Mouse (Mus musculus): Measurements from ENCODE around the gene Zxdb. TPM values are rescaled to one million over a fixed set of nuclear protein-coding genes. Genes with fewer than 3 reads are reported as not detected.
"Not testable (repeated sequence)": the region's sequence is repeated elsewhere in the genome, so short reads cannot be mapped to it uniquely, and the experiment has no call there.

Zxdb gene
- total and polyA plus RNA-seq, 3 experiments, result 3.5 to 7.7 (median 7.0) TPM

GRCm38 (mm10) chrX:94689593-94689992 lies 34.8 kb upstream of the Zxdb start:
- H3K27ac ChIP-seq (ENCODE audit: insufficient read depth, low read depth); DNase-seq (ENCODE audit: extremely low read depth); H3K9me3 ChIP-seq (replicated peaks; ENCODE audit: low read length); H3K4me3 ChIP-seq (replicated peaks in 1 of 3; ENCODE audit: low read depth in 2 of 3, low read length in 2 of 3, poor library complexity in 1 of 3); dilution Hi-C loops (cut with MboI; ENCODE audit: extremely low pct_ligation_motif_present, extremely low pct_unique_long_range_greater_than_20kb, low sequenced_read_pairs); H3K4me2 ChIP-seq (ENCODE audit: insufficient read depth, low read depth, poor library complexity, severe bottlenecking); H3K79me2 ChIP-seq (replicated peaks; ENCODE audit: control insufficient read depth, extremely low read depth, insufficient read depth, poor library complexity, severe bottlenecking); H3K4me1 ChIP-seq (ENCODE audit: control insufficient read depth in 1 of 2, insufficient read depth in 2 of 2); H3K36me3 ChIP-seq (replicated peaks in 1 of 2; ENCODE audit: control insufficient read depth in 1 of 2, insufficient read depth in 1 of 2, low read length in 1 of 2); in situ Hi-C loops (cut with MboI; ENCODE audit: low pct_ligation_motif_present, low pct_unique_long_range_greater_than_20kb, low sequenced_read_pairs); H3K27me3 ChIP-seq (replicated peaks); H3K9ac ChIP-seq (ENCODE audit: insufficient read depth, low read depth): not testable (repeated sequence)
- TF ChIP-seq CTCF (conservative IDR thresholded peaks at IDR 0.05 in 1 of 2, IDR thresholded peaks at IDR 0.05 in 1 of 2; ENCODE audit: low read depth in 2 of 2, low read length in 2 of 2), result 0 out of 4 replicates have a peak, but pooled peaks of 1 of the 2 experiments have one; percentile 5

- H3K4me1 ChIP-seq (ENCODE audit: control insufficient read depth in 1 of 2, insufficient read depth in 2 of 2); H3K9me3 ChIP-seq (replicated peaks; ENCODE audit: low read length); in situ Hi-C loops (cut with MboI; ENCODE audit: low pct_ligation_motif_present, low pct_unique_long_range_greater_than_20kb, low sequenced_read_pairs); H3K36me3 ChIP-seq (replicated peaks in 1 of 2; ENCODE audit: control insufficient read depth in 1 of 2, insufficient read depth in 1 of 2, low read length in 1 of 2); H3K27me3 ChIP-seq (replicated peaks); dilution Hi-C loops (cut with MboI; ENCODE audit: extremely low pct_ligation_motif_present, extremely low pct_unique_long_range_greater_than_20kb, low sequenced_read_pairs); H3K79me2 ChIP-seq (replicated peaks; ENCODE audit: control insufficient read depth, extremely low read depth, insufficient read depth, poor library complexity, severe bottlenecking); DNase-seq (ENCODE audit: extremely low read depth); H3K9ac ChIP-seq (ENCODE audit: insufficient read depth, low read depth); H3K4me3 ChIP-seq (replicated peaks in 1 of 3; ENCODE audit: low read depth in 2 of 3, low read length in 2 of 3, poor library complexity in 1 of 3); H3K4me2 ChIP-seq (ENCODE audit: insufficient read depth, low read depth, poor library complexity, severe bottlenecking); H3K27ac ChIP-seq (ENCODE audit: insufficient read depth, low read depth): not testable (repeated sequence)
Observed at GRCm38 (mm10) chrX:94706676-94707075, 17.7 kb upstream of the Zxdb start.

GRCm38 (mm10) chrX:94709752-94710151 lies 14.6 kb upstream of the Zxdb start:
- in situ Hi-C loops (cut with MboI; ENCODE audit: low pct_ligation_motif_present, low pct_unique_long_range_greater_than_20kb, low sequenced_read_pairs); H3K9me3 ChIP-seq (replicated peaks; ENCODE audit: low read length); H3K4me2 ChIP-seq (ENCODE audit: insufficient read depth, low read depth, poor library complexity, severe bottlenecking); H3K36me3 ChIP-seq (replicated peaks in 1 of 2; ENCODE audit: control insufficient read depth in 1 of 2, insufficient read depth in 1 of 2, low read length in 1 of 2); H3K9ac ChIP-seq (ENCODE audit: insufficient read depth, low read depth); dilution Hi-C loops (cut with MboI; ENCODE audit: extremely low pct_ligation_motif_present, extremely low pct_unique_long_range_greater_than_20kb, low sequenced_read_pairs); H3K4me3 ChIP-seq (replicated peaks in 1 of 3; ENCODE audit: low read depth in 2 of 3, low read length in 2 of 3, poor library complexity in 1 of 3); H3K4me1 ChIP-seq (ENCODE audit: control insufficient read depth in 1 of 2, insufficient read depth in 2 of 2); H3K27ac ChIP-seq (ENCODE audit: insufficient read depth, low read depth); DNase-seq (ENCODE audit: extremely low read depth); H3K27me3 ChIP-seq (replicated peaks); H3K79me2 ChIP-seq (replicated peaks; ENCODE audit: control insufficient read depth, extremely low read depth, insufficient read depth, poor library complexity, severe bottlenecking): not testable (repeated sequence)

- in situ Hi-C loops (cut with MboI; ENCODE audit: low pct_ligation_motif_present, low pct_unique_long_range_greater_than_20kb, low sequenced_read_pairs); H3K9me3 ChIP-seq (replicated peaks; ENCODE audit: low read length); H3K79me2 ChIP-seq (replicated peaks; ENCODE audit: control insufficient read depth, extremely low read depth, insufficient read depth, poor library complexity, severe bottlenecking); dilution Hi-C loops (cut with MboI; ENCODE audit: extremely low pct_ligation_motif_present, extremely low pct_unique_long_range_greater_than_20kb, low sequenced_read_pairs); H3K27me3 ChIP-seq (replicated peaks); H3K9ac ChIP-seq (ENCODE audit: insufficient read depth, low read depth); H3K4me2 ChIP-seq (ENCODE audit: insufficient read depth, low read depth, poor library complexity, severe bottlenecking); H3K36me3 ChIP-seq (replicated peaks in 1 of 2; ENCODE audit: control insufficient read depth in 1 of 2, insufficient read depth in 1 of 2, low read length in 1 of 2); H3K4me1 ChIP-seq (ENCODE audit: control insufficient read depth in 1 of 2, insufficient read depth in 2 of 2); DNase-seq (ENCODE audit: extremely low read depth); H3K27ac ChIP-seq (ENCODE audit: insufficient read depth, low read depth): not testable (repeated sequence)
- peak overlapping the region in 1 of 3 experiments; percentile 41 for H3K4me3 ChIP-seq (replicated peaks in 1 of 3; ENCODE audit: low read depth in 2 of 3, low read length in 2 of 3, poor library complexity in 1 of 3)
Observed at GRCm38 (mm10) chrX:94724972-94725569, 702 bp downstream of the Zxdb start.

GRCm38 (mm10) chrX:94725627-94726083 lies 1.3 kb downstream of the Zxdb start:
- H3K9ac ChIP-seq (ENCODE audit: insufficient read depth, low read depth); dilution Hi-C loops (cut with MboI; ENCODE audit: extremely low pct_ligation_motif_present, extremely low pct_unique_long_range_greater_than_20kb, low sequenced_read_pairs); H3K36me3 ChIP-seq (replicated peaks in 1 of 2; ENCODE audit: control insufficient read depth in 1 of 2, insufficient read depth in 1 of 2, low read length in 1 of 2); H3K9me3 ChIP-seq (replicated peaks; ENCODE audit: low read length); H3K4me2 ChIP-seq (ENCODE audit: insufficient read depth, low read depth, poor library complexity, severe bottlenecking); H3K27ac ChIP-seq (ENCODE audit: insufficient read depth, low read depth); DNase-seq (ENCODE audit: extremely low read depth); H3K4me1 ChIP-seq (ENCODE audit: control insufficient read depth in 1 of 2, insufficient read depth in 2 of 2); H3K4me3 ChIP-seq (replicated peaks in 1 of 3; ENCODE audit: low read depth in 2 of 3, low read length in 2 of 3, poor library complexity in 1 of 3); in situ Hi-C loops (cut with MboI; ENCODE audit: low pct_ligation_motif_present, low pct_unique_long_range_greater_than_20kb, low sequenced_read_pairs); H3K79me2 ChIP-seq (replicated peaks; ENCODE audit: control insufficient read depth, extremely low read depth, insufficient read depth, poor library complexity, severe bottlenecking); H3K27me3 ChIP-seq (replicated peaks): not testable (repeated sequence)

All from CH12.LX (cell line).